In the genomic region with DNA sequence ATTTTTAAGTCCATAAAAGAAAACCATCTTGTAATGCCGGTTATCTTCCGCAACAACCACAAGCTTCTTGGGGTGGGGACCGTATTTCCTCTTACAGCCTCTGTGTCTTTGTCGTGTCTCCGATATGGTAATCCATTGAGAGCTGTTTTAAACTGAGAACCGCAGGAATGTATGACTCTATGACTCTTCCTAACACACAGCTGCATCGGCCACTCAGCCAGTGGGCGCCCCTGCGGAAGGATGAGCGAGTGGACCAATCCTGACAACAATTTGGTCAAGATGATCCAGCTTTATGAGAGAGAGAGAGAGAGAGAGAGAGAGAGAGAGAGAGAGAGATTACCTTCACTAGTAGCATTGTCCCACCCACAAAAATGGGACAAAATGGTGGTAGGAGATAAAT, we compare ENCODE assay signal across 20 mouse cellular contexts. TPM values are rescaled to one million over a fixed set of nuclear protein-coding genes. Genes with fewer than 3 reads are reported as not detected.
"Had no signal": no experiment of that assay in that cellular context is flagged by ENCODE, and none has a peak within 500 bp of the region (broad histone marks: within the 10 kb centered on the region; RNA-seq: fewer than 3 reads in every experiment).

No protein-coding gene starts in this region.

- H3K4me3 ChIP-seq: midbrain, embryonic 10.5 days; midbrain, embryonic 12.5 days; neural tube, embryonic 13.5 days; neural tube, embryonic 15.5 days; stomach, embryonic 15.5 days had no signal

- H3K36me3 ChIP-seq: midbrain, embryonic 10.5 days; midbrain, embryonic 12.5 days; neural tube, embryonic 13.5 days; neural tube, embryonic 15.5 days; stomach, embryonic 15.5 days had no signal

- H3K4me2 ChIP-seq: lung, embryonic 14.5 days; midbrain, embryonic 12.5 days; neural tube, embryonic 13.5 days; neural tube, embryonic 15.5 days; stomach, embryonic 15.5 days had no signal

- H3K9me3 ChIP-seq: midbrain, embryonic 10.5 days; midbrain, embryonic 12.5 days; neural tube, embryonic 13.5 days; neural tube, embryonic 15.5 days; stomach, embryonic 15.5 days had no signal

- H3K27ac ChIP-seq: liver, embryonic 14.5 days; midbrain, embryonic 10.5 days; midbrain, embryonic 12.5 days; neural tube, embryonic 13.5 days; neural tube, embryonic 15.5 days; stomach, embryonic 15.5 days; stomach, postnatal 0 days had no signal

- DNase-seq: lung, adult 18-20 months; lung, embryonic 14.5 days; lung, postnatal 10 days; lung, postnatal 4 days; midbrain, embryonic 14.5 days; retina, postnatal 1 day; thymus, adult 2 months; thymus, postnatal 25 days had no signal

- H3K27me3 ChIP-seq: midbrain, embryonic 12.5 days; neural tube, embryonic 13.5 days; neural tube, embryonic 15.5 days; stomach, embryonic 15.5 days had no signal

- ATAC-seq: midbrain, embryonic 16.5 days had no signal

- H3K9ac ChIP-seq: liver, embryonic 14.5 days; lung, embryonic 14.5 days; midbrain, embryonic 12.5 days; neural tube, embryonic 13.5 days; neural tube, embryonic 15.5 days; stomach, embryonic 15.5 days had no signal

- H3K4me1 ChIP-seq: midbrain, embryonic 10.5 days; midbrain, embryonic 12.5 days; neural tube, embryonic 13.5 days; neural tube, embryonic 15.5 days; stomach, embryonic 15.5 days had no signal

RNA-seq across cellular contexts. Expression of gene Mchr1, which starts 59.6 kb away (rescaled TPM):
- total RNA-seq: megakaryocyte, adult 5-6 weeks; megakaryocyte-erythroid progenitor cell, adult 5-6 weeks; monocyte, adult 5-6 weeks had no signal
- polyA plus RNA-seq: spleen, adult 2 months had no signal
